Mouse (Mus musculus): Measurements from ENCODE around the gene Eddm3b. TPM values are rescaled to one million over a fixed set of nuclear protein-coding genes. Genes with fewer than 3 reads are reported as not detected.
A peak's percentile ranks its signal among the peaks of the same experiment; 100 is the strongest.

Gene Eddm3b
- not detected in 2 replicates for total RNA-seq (2014; rRNA removed)
- polyA plus RNA-seq (2015; fragmentation: Nextera tagmentation; extraction: Ambion mirVana) = 0.11 TPM in 1 of 2 replicates, not detected in the other

DNA sequence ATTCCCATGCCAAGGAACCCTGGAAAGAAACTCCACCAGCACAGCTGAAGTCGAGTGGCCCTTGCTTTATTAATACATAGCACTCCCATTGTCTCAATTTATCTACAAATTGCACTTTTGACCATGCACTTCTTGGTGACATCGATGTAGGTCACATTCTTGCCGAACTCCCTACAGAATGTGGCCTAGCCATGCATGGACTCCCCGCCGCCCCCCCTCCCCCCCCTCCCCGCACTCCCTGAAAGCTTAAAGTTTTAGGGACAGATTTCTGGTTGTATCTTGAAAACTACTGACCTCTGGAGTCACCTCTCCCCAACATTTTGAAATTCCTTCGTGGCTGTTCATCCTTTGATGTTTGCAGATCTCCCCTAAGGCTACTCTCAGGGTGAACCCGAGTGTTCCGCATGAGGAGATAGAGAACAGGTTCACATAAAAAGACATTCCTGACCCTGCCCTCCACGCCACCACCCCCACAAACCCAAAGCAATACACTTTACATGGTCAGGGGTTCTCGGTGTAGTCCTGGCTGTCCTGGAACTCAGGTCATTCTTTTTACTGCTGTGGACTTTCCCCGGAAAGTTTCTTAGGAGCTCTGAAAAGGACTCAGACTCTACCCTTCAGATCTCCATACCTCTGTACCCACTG, at the start of gene Eddm3b:
Gene Eddm3b (plus strand): TSS at position 511 of the 645 bp plus-strand sequence.
- H3K4me3 ChIP-seq (ENCODE audit: low read depth, low read length) = no peak within 1 kb of the TSS
- no peaks in the 10 kb centered on the region for H3K4me1 ChIP-seq (ENCODE audit: insufficient read depth, low read length)
- ATAC-seq (ENCODE audit: low FRiP score) (no peak), DNase-seq (ENCODE audit: low spot score) (no peak)
- no peak for TF ChIP-seq CTCF (IDR thresholded peaks at IDR 0.05)
- H3K9ac ChIP-seq (replicated peaks; ENCODE audit: low read length, poor library complexity, severe bottlenecking) = no peak within 1 kb of the TSS
- 33% methylated on average over 12 of the region's 12 CpGs for WGBS
- H3K9me3 ChIP-seq (ENCODE audit: low read length) = 0 out of 2 replicates have a peak, but pooled peaks cover 3% of the 10 kb centered on the region
- H3K4me2 ChIP-seq (ENCODE audit: low read depth, low read length, poor library complexity, severe bottlenecking) = no peak within 1 kb of the TSS
- no peaks in the 10 kb centered on the region for H3K36me3 ChIP-seq (ENCODE audit: insufficient read depth, low read length)
- H3K27ac ChIP-seq (ENCODE audit: low read depth, low read length) = no peak within 1 kb of the TSS
- H3K27me3 ChIP-seq (ENCODE audit: insufficient read depth, low read length) = no peaks in the 10 kb centered on the region

DNA sequence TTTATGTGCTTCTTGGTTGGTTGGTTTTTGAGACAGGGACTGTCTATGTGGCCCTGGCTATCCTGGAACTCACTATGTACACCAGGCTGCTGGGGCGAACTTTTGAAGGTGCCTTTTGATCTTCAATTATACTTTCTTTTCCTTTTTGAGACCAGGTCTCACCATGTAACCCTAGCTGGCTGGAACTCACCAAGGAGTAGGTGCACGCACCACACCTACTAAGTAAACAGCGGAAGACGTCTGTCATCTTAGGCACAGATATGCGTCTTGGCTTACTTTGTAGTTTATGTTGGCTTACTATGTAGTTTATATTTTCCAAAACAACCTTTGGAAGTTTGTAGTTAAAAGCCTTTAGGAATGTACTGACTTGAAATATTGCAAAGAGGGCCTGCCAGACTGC, 45.3 kb upstream of the Eddm3b start:
- Histone ChIP-seq H3K27ac (ENCODE audit: low read depth, low read length) (no peak overlapping the region), H3K27me3 (ENCODE audit: insufficient read depth, low read length) (no peaks in the 10 kb centered on the region), H3K4me2 (ENCODE audit: low read depth, low read length, poor library complexity, severe bottlenecking) (no peak overlapping the region), H3K4me3 (ENCODE audit: low read depth, low read length) (no peak overlapping the region), H3K4me1 (ENCODE audit: insufficient read depth, low read length) (peaks cover 5% of the 10 kb centered on the region; the same call in 1 of the 2 replicates), H3K36me3 (ENCODE audit: insufficient read depth, low read length) (no peaks in the 10 kb centered on the region), H3K9ac (replicated peaks; ENCODE audit: low read length, poor library complexity, severe bottlenecking) (no peak overlapping the region), H3K9me3 (ENCODE audit: low read length) (no peaks in the 10 kb centered on the region)
- ATAC-seq (ENCODE audit: low FRiP score) = no peak
- TF ChIP-seq CTCF (IDR thresholded peaks at IDR 0.05) = no peak
- WGBS = 96% methylated on average over 5 of the region's 5 CpGs
- no peak for DNase-seq (ENCODE audit: low spot score)

DNA sequence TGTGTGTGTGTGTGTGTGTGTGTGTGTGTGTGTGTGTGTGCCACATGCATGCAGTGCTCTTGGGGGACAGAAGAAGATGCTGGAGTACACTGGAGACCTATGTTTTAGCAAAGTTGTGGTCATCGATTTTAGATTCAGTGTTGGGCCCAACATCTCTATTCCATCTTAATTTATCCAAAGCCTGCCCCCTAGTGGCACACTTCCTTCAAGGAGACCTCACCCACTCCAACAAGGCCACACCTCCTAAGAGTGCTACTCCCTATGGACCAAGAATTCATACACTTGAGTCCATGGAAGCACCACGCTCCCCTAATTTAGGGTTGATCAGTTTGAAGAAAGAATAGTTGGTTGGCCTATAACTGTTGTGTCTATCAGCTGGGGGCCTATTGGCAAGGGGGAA, 44.6 kb upstream of the Eddm3b start:
- WGBS = 86% methylated on average over 2 of the region's 2 CpGs
- Histone ChIP-seq H3K4me3 (ENCODE audit: low read depth, low read length) (no peak overlapping the region), H3K27me3 (ENCODE audit: insufficient read depth, low read length) (no peaks in the 10 kb centered on the region), H3K36me3 (ENCODE audit: insufficient read depth, low read length) (no peaks in the 10 kb centered on the region), H3K4me1 (ENCODE audit: insufficient read depth, low read length) (peaks cover 5% of the 10 kb centered on the region; the same call in 1 of the 2 replicates), H3K9ac (replicated peaks; ENCODE audit: low read length, poor library complexity, severe bottlenecking) (no peak overlapping the region), H3K4me2 (ENCODE audit: low read depth, low read length, poor library complexity, severe bottlenecking) (no peak overlapping the region), H3K27ac (ENCODE audit: low read depth, low read length) (no peak overlapping the region), H3K9me3 (ENCODE audit: low read length) (no peaks in the 10 kb centered on the region)
- DNase-seq (ENCODE audit: low spot score) = peak; percentile 27
- no peak for ATAC-seq (ENCODE audit: low FRiP score)
- TF ChIP-seq CTCF (IDR thresholded peaks at IDR 0.05) = 0 out of 2 replicates have a peak, but pooled peaks have one; percentile 23

DNA sequence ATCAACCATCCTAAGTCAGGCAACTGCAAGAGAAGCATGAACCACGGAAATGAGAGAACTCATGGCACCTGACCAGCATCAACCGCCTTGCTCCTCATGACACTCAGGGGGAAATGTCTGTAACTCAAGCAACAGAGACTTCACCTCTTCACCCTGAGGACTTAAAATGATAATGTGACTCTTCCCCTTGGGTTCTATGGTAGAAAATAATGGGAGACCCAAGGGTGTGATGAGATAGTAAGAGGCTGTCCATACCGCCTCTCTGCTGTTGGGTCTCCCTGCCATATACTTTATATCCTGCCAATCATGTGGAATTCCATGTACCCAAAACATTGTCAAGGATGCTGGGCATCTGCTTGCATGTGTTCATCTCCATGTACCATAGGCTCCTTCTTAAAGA, 39.9 kb upstream of the Eddm3b start, which contains the start of gene Olfr750:
Gene Olfr750 (minus strand): TSS at position 101 of the 400 bp plus-strand sequence.
- DNase-seq (ENCODE audit: low spot score) = no peak
- WGBS = 91% methylated on average over 3 of the region's 3 CpGs
- ATAC-seq (ENCODE audit: low FRiP score) = no peak
- Histone ChIP-seq H3K27me3 (ENCODE audit: insufficient read depth, low read length) (no peaks in the 10 kb centered on the region), H3K9me3 (ENCODE audit: low read length) (no peaks in the 10 kb centered on the region), H3K36me3 (ENCODE audit: insufficient read depth, low read length) (no peaks in the 10 kb centered on the region), H3K9ac (replicated peaks; ENCODE audit: low read length, poor library complexity, severe bottlenecking) (no peak within 1 kb of the TSS), H3K4me1 (ENCODE audit: insufficient read depth, low read length) (no peaks in the 10 kb centered on the region), H3K27ac (ENCODE audit: low read depth, low read length) (no peak within 1 kb of the TSS), H3K4me2 (ENCODE audit: low read depth, low read length, poor library complexity, severe bottlenecking) (no peak within 1 kb of the TSS), H3K4me3 (ENCODE audit: low read depth, low read length) (no peak within 1 kb of the TSS)
- no peak for TF ChIP-seq CTCF (IDR thresholded peaks at IDR 0.05)

DNA sequence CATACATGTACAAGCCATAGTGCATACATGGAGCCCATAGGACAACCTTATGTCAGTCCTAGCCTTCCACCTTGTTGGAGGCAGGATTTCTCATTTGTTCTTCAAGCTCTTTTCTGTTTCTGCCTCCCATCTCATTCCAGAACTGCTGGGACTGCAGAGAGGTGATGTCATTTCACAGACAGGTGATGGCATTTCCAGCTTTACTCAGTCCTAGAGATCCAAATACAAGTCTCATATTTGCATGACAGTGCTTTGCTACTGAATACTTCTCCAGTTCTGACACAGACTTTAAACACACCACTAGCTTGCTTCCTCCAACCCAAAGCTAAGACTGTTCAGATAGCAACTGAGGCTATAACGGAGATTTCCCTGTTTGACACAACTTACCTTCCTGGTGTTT, 35.0 kb upstream of the Eddm3b start:
- no peak overlapping the region for H3K4me2 ChIP-seq (ENCODE audit: low read depth, low read length, poor library complexity, severe bottlenecking)
- TF ChIP-seq CTCF (IDR thresholded peaks at IDR 0.05) = no peak
- 82% methylated on average over 1 of the region's 1 CpGs for WGBS

DNA sequence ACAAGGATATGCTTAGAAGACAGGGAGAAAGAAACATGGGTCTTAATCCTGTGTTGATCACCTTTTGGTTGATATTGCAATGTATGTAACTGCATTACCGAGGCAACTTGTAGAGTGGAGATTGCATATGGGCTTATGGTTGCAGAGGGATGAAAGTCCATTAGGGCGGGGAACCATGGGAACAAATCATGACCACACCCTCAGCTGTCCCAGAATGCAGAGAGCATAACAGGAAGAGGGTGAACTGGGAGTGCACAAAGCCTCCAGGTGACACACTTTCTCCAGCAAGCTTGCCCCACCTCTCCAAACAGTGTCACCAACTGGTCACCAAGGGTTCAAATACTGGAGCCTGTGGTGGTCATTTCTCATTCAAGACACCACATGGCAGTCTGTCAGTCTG, 33.2 kb upstream of the Eddm3b start:
- 98% methylated on average over 2 of the region's 2 CpGs for WGBS
- ATAC-seq (ENCODE audit: low FRiP score) = no peak
- DNase-seq (ENCODE audit: low spot score) = no peak

More for the DNA sequence above, 35.0 kb upstream of the Eddm3b start:
- Histone ChIP-seq H3K9me3 (ENCODE audit: low read length) (no peaks in the 10 kb centered on the region), H3K27ac (ENCODE audit: low read depth, low read length) (no peak overlapping the region), H3K9ac (replicated peaks; ENCODE audit: low read length, poor library complexity, severe bottlenecking) (no peak overlapping the region), H3K4me1 (ENCODE audit: insufficient read depth, low read length) (peaks cover 5% of the 10 kb centered on the region; the same call in 1 of the 2 replicates), H3K27me3 (ENCODE audit: insufficient read depth, low read length) (no peaks in the 10 kb centered on the region), H3K36me3 (ENCODE audit: insufficient read depth, low read length) (no peaks in the 10 kb centered on the region), H3K4me3 (ENCODE audit: low read depth, low read length) (no peak overlapping the region)
- no peak for ATAC-seq (ENCODE audit: low FRiP score)
- DNase-seq (ENCODE audit: low spot score) = no peak

More for the DNA sequence above, 33.2 kb upstream of the Eddm3b start:
- H3K9me3 ChIP-seq (ENCODE audit: low read length) = no peaks in the 10 kb centered on the region
- H3K36me3 ChIP-seq (ENCODE audit: insufficient read depth, low read length) = no peaks in the 10 kb centered on the region
- H3K4me2 ChIP-seq (ENCODE audit: low read depth, low read length, poor library complexity, severe bottlenecking) = no peak overlapping the region
- H3K27me3 ChIP-seq (ENCODE audit: insufficient read depth, low read length) = no peaks in the 10 kb centered on the region
- TF ChIP-seq CTCF (IDR thresholded peaks at IDR 0.05) = no peak
- H3K9ac ChIP-seq (replicated peaks; ENCODE audit: low read length, poor library complexity, severe bottlenecking) = no peak overlapping the region
- H3K4me3 ChIP-seq (ENCODE audit: low read depth, low read length) = no peak overlapping the region
- peaks cover 5% of the 10 kb centered on the region; the same call in 1 of the 2 replicates for H3K4me1 ChIP-seq (ENCODE audit: insufficient read depth, low read length)
- H3K27ac ChIP-seq (ENCODE audit: low read depth, low read length) = no peak overlapping the region

Measured in midbrain, postnatal 0 days (tissue).